Mouse (Mus musculus): ENCODE measurements around the gene Ffar1. TPM values are rescaled to one million over a fixed set of nuclear protein-coding genes. Genes with fewer than 3 reads are reported as not detected.

Ffar1 gene
- polyA plus RNA-seq (2014; fragmentation: Illumina TruSeq; extraction: RNeasy Lipid Tissue Mini Kit (QIAGEN cat#74804); ENCODE audit: low read depth, low replicate concordance) = 0.91 TPM

DNA sequence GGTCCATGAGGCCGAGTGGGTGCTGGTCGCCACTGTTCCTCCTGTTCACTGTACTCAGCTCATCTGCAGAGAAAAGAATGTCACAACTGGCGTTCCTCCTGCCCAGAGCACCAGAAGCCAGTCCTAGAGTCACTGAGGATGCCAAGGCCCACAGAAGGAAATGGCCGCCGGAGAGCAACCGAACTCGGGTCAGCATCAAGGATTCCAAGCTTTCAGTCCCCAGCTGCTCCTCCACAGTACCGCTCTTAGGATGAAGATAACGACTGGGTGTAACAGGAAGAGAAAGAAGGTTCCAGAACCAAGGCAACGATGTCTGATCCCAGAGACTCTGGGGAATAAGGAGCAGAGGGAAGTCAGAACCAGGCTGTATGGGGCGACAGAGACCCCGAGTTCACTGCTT, at the start of gene Ffar1:
Gene Ffar1, minus strand, starts transcription at position 101 of the 400 bp plus-strand sequence.

DNA sequence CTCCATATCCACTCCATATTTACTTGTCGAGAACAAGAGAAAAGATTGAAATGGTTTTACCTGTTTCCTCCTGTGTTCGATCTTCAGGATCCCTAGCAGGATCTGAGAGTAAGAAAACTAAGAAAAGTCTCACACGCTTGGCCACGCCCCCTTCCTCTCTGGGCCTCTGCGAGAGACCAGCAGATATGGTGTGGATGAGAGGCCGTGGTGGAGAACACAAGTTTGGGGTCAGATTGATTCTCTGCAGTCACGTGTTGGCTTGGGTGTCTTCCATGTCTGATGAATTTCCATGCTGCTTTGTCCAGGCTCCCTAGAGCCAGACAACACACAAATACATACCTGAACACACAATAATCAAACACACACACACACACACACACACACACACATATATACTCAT, 18.8 kb upstream of the Ffar1 start, which contains the start of gene Cd22:
Gene Cd22, minus strand, starts transcription at position 167 of the 400 bp plus-strand sequence.

DNA sequence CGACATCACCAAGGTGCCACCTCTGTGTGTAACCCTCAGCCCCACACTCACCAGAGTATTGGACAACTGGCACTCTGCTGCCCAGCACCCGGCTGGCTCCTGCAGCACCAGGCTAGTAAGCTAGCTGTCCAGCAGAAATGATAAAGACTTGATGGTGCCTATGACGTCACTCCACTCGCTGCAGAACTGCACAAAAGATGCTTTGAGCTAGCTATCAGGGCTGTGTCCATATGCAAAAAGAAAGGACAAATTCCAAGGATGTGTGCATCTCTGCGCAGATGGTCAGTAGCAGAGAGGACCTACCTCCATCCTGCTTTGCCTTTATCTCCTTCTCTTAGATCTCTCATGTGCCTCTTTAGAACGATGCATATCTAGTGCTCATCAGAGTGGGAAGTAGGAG, 5.3 kb downstream of the Ffar1 start, which contains the start of gene Ffar3:
Gene Ffar3, minus strand, starts transcription at position 101 of the 400 bp plus-strand sequence.

DNA sequence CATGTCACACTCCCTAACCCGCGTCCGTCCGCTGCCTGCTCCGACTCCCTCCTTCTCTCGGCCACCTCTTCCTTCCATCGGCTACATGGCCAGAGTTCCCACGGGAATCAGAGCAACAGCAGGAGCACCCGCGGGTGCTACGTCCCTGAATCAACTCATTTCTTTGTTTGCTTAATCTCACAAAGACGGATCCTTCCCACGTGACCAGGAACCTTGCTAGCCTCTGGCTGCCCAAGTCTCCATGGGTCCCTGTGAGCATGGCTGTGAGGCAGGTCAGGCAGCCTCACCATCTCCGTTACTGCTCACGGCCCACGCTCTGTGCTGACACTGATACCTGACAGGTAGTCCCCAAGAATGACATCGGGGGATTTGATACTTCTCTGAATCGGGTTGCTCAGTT, 37.7 kb downstream of the Ffar1 start, which contains the start of gene Ffar2:
Gene Ffar2, minus strand, starts transcription at position 101 of the 400 bp plus-strand sequence.

Other genes with a start within 250 kb of the Ffar1 start
- not detected for gene Upk1a, start 248.7 kb downstream of the Ffar1 start, polyA plus RNA-seq (2014; fragmentation: Illumina TruSeq; extraction: RNeasy Lipid Tissue Mini Kit (QIAGEN cat#74804); ENCODE audit: low read depth, low replicate concordance)
- 1,311 TPM for gene Cox6b1, start 235.4 kb downstream of the Ffar1 start, polyA plus RNA-seq (2014; fragmentation: Illumina TruSeq; extraction: RNeasy Lipid Tissue Mini Kit (QIAGEN cat#74804); ENCODE audit: low read depth, low replicate concordance)
- not detected for gene Etv2, start 225.7 kb downstream of the Ffar1 start, polyA plus RNA-seq (2014; fragmentation: Illumina TruSeq; extraction: RNeasy Lipid Tissue Mini Kit (QIAGEN cat#74804); ENCODE audit: low read depth, low replicate concordance)
- gene Rbm42, start 211.2 kb downstream of the Ffar1 start, polyA plus RNA-seq (2014; fragmentation: Illumina TruSeq; extraction: RNeasy Lipid Tissue Mini Kit (QIAGEN cat#74804); ENCODE audit: low read depth, low replicate concordance) = not detected
- 3.0 TPM for gene Haus5, start 196.6 kb downstream of the Ffar1 start, polyA plus RNA-seq (2014; fragmentation: Illumina TruSeq; extraction: RNeasy Lipid Tissue Mini Kit (QIAGEN cat#74804); ENCODE audit: low read depth, low replicate concordance)
- gene Pmis2, start 190.0 kb downstream of the Ffar1 start, polyA plus RNA-seq (2014; fragmentation: Illumina TruSeq; extraction: RNeasy Lipid Tissue Mini Kit (QIAGEN cat#74804); ENCODE audit: low read depth, low replicate concordance) = not detected
- gene 2200002J24Rik, start 162.6 kb downstream of the Ffar1 start, polyA plus RNA-seq (2014; fragmentation: Illumina TruSeq; extraction: RNeasy Lipid Tissue Mini Kit (QIAGEN cat#74804); ENCODE audit: low read depth, low replicate concordance) = not detected
- not detected for gene Atp4a, start 149.4 kb downstream of the Ffar1 start, polyA plus RNA-seq (2014; fragmentation: Illumina TruSeq; extraction: RNeasy Lipid Tissue Mini Kit (QIAGEN cat#74804); ENCODE audit: low read depth, low replicate concordance)
- 7.3 TPM for gene Tmem147, start 132.0 kb downstream of the Ffar1 start, polyA plus RNA-seq (2014; fragmentation: Illumina TruSeq; extraction: RNeasy Lipid Tissue Mini Kit (QIAGEN cat#74804); ENCODE audit: low read depth, low replicate concordance)
- gene Gapdhs, start 117.9 kb downstream of the Ffar1 start, polyA plus RNA-seq (2014; fragmentation: Illumina TruSeq; extraction: RNeasy Lipid Tissue Mini Kit (QIAGEN cat#74804); ENCODE audit: low read depth, low replicate concordance) = not detected
- 0.69 TPM for gene Sbsn, start 110.1 kb downstream of the Ffar1 start, polyA plus RNA-seq (2014; fragmentation: Illumina TruSeq; extraction: RNeasy Lipid Tissue Mini Kit (QIAGEN cat#74804); ENCODE audit: low read depth, low replicate concordance)
- 2.5 TPM for gene Dmkn, start 97.8 kb downstream of the Ffar1 start, polyA plus RNA-seq (2014; fragmentation: Illumina TruSeq; extraction: RNeasy Lipid Tissue Mini Kit (QIAGEN cat#74804); ENCODE audit: low read depth, low replicate concordance)
- not detected for gene Krtdap, start 73.7 kb downstream of the Ffar1 start, polyA plus RNA-seq (2014; fragmentation: Illumina TruSeq; extraction: RNeasy Lipid Tissue Mini Kit (QIAGEN cat#74804); ENCODE audit: low read depth, low replicate concordance)
- 11.9 TPM for gene Ffar2, start 37.8 kb downstream of the Ffar1 start, polyA plus RNA-seq (2014; fragmentation: Illumina TruSeq; extraction: RNeasy Lipid Tissue Mini Kit (QIAGEN cat#74804); ENCODE audit: low read depth, low replicate concordance)
- not detected for gene Ffar3, start 5.4 kb downstream of the Ffar1 start, polyA plus RNA-seq (2014; fragmentation: Illumina TruSeq; extraction: RNeasy Lipid Tissue Mini Kit (QIAGEN cat#74804); ENCODE audit: low read depth, low replicate concordance)
- 9.5 TPM for gene Cd22, start 18.8 kb upstream of the Ffar1 start, polyA plus RNA-seq (2014; fragmentation: Illumina TruSeq; extraction: RNeasy Lipid Tissue Mini Kit (QIAGEN cat#74804); ENCODE audit: low read depth, low replicate concordance)
- gene Mag, start 53.3 kb upstream of the Ffar1 start, polyA plus RNA-seq (2014; fragmentation: Illumina TruSeq; extraction: RNeasy Lipid Tissue Mini Kit (QIAGEN cat#74804); ENCODE audit: low read depth, low replicate concordance) = not detected
- not detected for gene Hamp2, start 63.1 kb upstream of the Ffar1 start, polyA plus RNA-seq (2014; fragmentation: Illumina TruSeq; extraction: RNeasy Lipid Tissue Mini Kit (QIAGEN cat#74804); ENCODE audit: low read depth, low replicate concordance)
- gene Hamp, start 82.5 kb upstream of the Ffar1 start, polyA plus RNA-seq (2014; fragmentation: Illumina TruSeq; extraction: RNeasy Lipid Tissue Mini Kit (QIAGEN cat#74804); ENCODE audit: low read depth, low replicate concordance) = not detected
- 38.3 TPM for gene Usf2, start 95.2 kb upstream of the Ffar1 start, polyA plus RNA-seq (2014; fragmentation: Illumina TruSeq; extraction: RNeasy Lipid Tissue Mini Kit (QIAGEN cat#74804); ENCODE audit: low read depth, low replicate concordance)
- gene Lsr, start 111.9 kb upstream of the Ffar1 start, polyA plus RNA-seq (2014; fragmentation: Illumina TruSeq; extraction: RNeasy Lipid Tissue Mini Kit (QIAGEN cat#74804); ENCODE audit: low read depth, low replicate concordance) = 6.1 TPM
- 5.0 TPM for gene Fam187b, start 112.2 kb upstream of the Ffar1 start, polyA plus RNA-seq (2014; fragmentation: Illumina TruSeq; extraction: RNeasy Lipid Tissue Mini Kit (QIAGEN cat#74804); ENCODE audit: low read depth, low replicate concordance)
- gene Fxyd5, start 180.9 kb upstream of the Ffar1 start, polyA plus RNA-seq (2014; fragmentation: Illumina TruSeq; extraction: RNeasy Lipid Tissue Mini Kit (QIAGEN cat#74804); ENCODE audit: low read depth, low replicate concordance) = 8.9 TPM
- gene Fxyd7, start 189.9 kb upstream of the Ffar1 start, polyA plus RNA-seq (2014; fragmentation: Illumina TruSeq; extraction: RNeasy Lipid Tissue Mini Kit (QIAGEN cat#74804); ENCODE audit: low read depth, low replicate concordance) = not detected
- 4.1 TPM for gene Fxyd1, start 195.6 kb upstream of the Ffar1 start, polyA plus RNA-seq (2014; fragmentation: Illumina TruSeq; extraction: RNeasy Lipid Tissue Mini Kit (QIAGEN cat#74804); ENCODE audit: low read depth, low replicate concordance)
- 1.1 TPM for gene Lgi4, start 197.8 kb upstream of the Ffar1 start, polyA plus RNA-seq (2014; fragmentation: Illumina TruSeq; extraction: RNeasy Lipid Tissue Mini Kit (QIAGEN cat#74804); ENCODE audit: low read depth, low replicate concordance)
- gene Fxyd3, start 215.1 kb upstream of the Ffar1 start, polyA plus RNA-seq (2014; fragmentation: Illumina TruSeq; extraction: RNeasy Lipid Tissue Mini Kit (QIAGEN cat#74804); ENCODE audit: low read depth, low replicate concordance) = 55.5 TPM